Mouse (Mus musculus) spleen, adult 10 weeks (tissue): ENCODE data around the gene Slain2. TPM values are rescaled to one million over a fixed set of nuclear protein-coding genes. Genes with fewer than 3 reads are reported as not detected.

Source experiments
- polyA plus RNA-seq: library from polyadenylated mRNA; stranded (reverse); fragments of 350-450 nt; fragmentation: Illumina TruSeq; extraction: RNeasy Lipid Tissue Mini Kit (QIAGEN cat#74804); gene quantifications from one replicate; pipeline ENCODE4 v1.2.3, GENCODE M21; 2015; ENCODE audit warnings: low replicate concordance; ENCODE audit not compliant: insufficient read depth

The Slain2 gene
- 42.3 TPM for polyA plus RNA-seq

DNA sequence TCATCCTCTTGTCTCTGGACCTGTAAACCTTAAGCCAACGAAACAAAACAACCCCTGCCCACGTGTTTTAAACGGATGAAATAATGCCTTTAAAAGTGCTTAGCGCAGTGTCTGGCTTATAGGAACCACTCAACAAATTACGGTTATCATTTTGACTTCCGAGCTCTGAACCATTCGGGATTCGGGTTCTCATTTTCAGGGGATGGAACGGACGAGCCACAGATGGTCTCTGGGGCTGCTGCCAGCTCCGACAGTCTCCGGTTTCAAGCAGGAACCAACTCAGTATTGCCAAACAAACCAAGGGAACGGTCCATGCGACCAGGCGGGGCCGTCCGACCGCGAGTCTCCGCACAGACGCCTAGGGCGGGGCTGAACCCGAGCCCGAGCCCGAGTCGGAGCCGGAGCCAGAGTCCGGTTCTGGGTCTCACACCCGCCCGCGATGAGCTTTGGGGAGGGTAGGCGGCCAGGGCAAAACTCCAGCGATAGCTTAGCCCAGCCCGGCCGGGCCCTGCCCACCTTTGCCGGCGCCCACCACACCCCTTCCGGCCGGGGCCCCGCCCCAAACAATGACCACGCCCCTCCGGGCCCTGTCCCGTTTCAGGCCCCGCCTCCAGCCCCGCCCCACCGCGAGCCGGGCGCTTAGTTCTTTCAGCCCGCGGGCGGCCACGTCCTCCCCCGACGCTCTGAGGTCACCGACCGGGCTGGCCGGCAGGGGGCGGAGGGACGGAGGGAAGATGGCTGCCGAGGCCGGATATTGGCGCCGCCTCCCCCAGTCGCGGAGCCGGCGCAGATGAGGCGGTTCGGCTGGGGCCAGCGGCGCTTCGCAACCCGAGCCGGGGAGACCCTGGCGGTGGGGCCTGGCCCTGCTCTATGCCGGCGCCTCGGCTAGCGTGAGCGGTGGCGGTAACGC lies at the start of gene Slain2:
TSS of gene Slain2 (plus strand) at position 657 of the 910 bp plus-strand sequence.

GRCm38 (mm10) chr5:72868091-72868875 lies 45.8 kb upstream of the Slain2 start, which contains the start of gene Tec:
TSS of gene Tec (minus strand) at chr5:72868483.

DNA sequence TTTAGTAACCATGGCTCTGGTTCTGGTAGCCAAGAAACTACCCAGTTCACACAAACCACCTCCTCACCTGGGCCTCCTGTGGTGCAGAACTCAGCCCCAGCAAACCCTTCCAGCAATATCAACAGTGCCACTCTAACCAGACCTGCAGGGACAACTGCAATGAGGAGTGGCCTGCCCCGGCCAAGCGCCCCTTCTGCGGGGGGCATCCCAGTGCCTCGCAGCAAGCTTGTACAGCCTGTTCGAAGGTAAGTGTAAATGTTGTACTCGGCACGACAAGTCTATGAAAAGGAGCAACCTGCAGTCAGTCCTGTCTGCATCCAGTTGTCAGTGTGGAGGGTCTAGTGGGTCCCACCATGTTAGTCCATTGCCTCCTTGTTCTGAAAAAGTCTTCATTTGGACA lies 60.5 kb downstream of the Slain2 start, which contains the start of gene Gm10135:
TSS of gene Gm10135 (minus strand) at position 101 of the 400 bp plus-strand sequence.

DNA sequence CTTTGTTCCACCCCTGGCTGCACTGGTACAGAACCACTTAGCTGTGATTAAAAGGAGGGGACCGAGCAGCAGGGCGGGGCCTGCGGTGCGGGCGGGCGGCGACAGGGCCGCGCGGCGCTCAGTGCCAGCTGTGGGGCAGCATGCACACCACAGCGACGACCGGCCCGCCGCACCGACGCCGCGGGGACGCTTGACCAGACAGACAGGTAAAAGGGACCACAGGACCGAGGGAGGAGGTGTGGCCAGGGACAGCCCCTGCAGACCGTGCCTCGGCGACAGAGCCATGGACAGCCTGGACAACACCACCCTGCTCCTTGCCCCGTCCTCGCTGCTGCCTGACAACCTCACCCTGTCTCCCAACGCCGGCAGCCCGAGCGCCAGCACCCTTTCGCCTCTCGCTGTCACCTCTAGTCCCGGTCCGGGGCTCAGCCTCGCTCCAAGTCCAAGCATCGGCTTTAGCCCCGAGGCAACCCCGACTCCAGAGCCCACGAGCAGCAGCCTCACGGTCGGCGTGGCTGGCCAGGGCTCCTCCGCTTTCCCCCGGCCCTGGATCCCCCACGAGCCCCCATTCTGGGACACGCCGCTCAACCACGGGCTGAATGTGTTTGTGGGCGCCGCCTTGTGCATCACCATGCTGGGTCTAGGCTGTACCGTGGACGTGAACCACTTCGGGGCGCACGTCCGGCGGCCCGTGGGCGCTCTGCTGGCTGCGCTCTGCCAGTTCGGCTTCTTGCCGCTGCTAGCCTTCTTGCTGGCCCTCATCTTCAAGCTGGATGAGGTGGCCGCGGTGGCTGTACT lies 92.9 kb downstream of the Slain2 start, which contains the start of gene Slc10a4:
TSS of gene Slc10a4 (plus strand) at position 100 of the 798 bp plus-strand sequence.

Other genes starting within 250 kb of the Slain2 start
- gene Txk, start 161.5 kb upstream of the Slain2 start, polyA plus RNA-seq = 28.1 TPM
- 64.8 TPM for gene Tec, start 45.8 kb upstream of the Slain2 start, polyA plus RNA-seq
- not detected for gene Gm10135, start 60.4 kb downstream of the Slain2 start, polyA plus RNA-seq
- gene Slc10a4, start 92.6 kb downstream of the Slain2 start, polyA plus RNA-seq = not detected